Mouse (Mus musculus) embryonic fibroblast, embryonic 13.5 days (primary cell): ENCODE results near the gene Pstpip1.

Source experiments
- CTCF ChIP-seq: IDR thresholded peaks from 2 replicates; pipeline ENCODE4 v1.5.1; 2011; ENCODE audit warnings: mild to moderate bottlenecking, control low read depth, low read length, moderate library complexity, borderline replicate concordance; ENCODE audit not compliant: insufficient read depth
- POLR2A ChIP-seq: IDR thresholded peaks from 2 replicates; pipeline ENCODE4 v1.6.1; 2011; ENCODE audit warnings: low read depth, mild to moderate bottlenecking, control low read depth, low read length, moderate library complexity

- TF ChIP-seq CTCF (no peak), POLR2A (no peak)
Observed at GRCm38 (mm10) chr9:56131813-56132525, 42.2 kb downstream of the Pstpip1 start.
